Mouse (Mus musculus) C2C12 (cell line): ENCODE measurements around the gene Dennd2d.

ENCODE experiments used
- CTCF ChIP-seq: IDR thresholded peaks from one replicate; pipeline ENCODE4 v1.5.1; 2011; ENCODE audit not compliant: control insufficient read depth, insufficient read depth, insufficient read length
- MAX ChIP-seq: IDR thresholded peaks from one replicate; pipeline ENCODE4 v1.6.1; 2011; ENCODE audit warnings: mild to moderate bottlenecking, control low read depth
- USF1 ChIP-seq: IDR thresholded peaks from one replicate; pipeline ENCODE4 v1.6.1; 2011; ENCODE audit warnings: low read depth, mild to moderate bottlenecking, control low read depth, moderate library complexity

DNA sequence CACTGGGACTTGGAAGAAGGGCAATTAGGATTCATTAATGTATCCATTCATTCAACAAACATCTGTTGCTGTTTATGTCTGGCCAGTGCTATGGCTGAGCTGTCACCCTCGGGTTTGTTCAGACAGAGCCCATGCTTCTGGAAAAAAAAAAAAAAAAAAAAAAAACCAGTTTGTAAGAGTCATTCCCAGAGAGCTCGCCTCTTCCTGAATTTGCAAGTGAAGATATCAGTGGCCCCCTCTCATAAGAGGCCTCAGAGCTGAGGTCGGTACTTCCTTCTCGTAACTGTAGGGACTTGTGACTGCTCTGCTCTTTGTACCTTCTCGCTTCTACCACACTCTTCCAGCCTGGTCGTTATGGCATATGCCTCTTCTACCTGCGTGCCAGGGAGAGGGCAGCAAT is 1.1 kb downstream of the Dennd2d start:
- TF ChIP-seq USF1 = no peak
- TF ChIP-seq CTCF = no peak
- TF ChIP-seq MAX = no peak
